Mouse (Mus musculus) liver, embryonic 15.5 days (tissue): ENCODE data around the gene Etv3. TPM values are rescaled to one million over a fixed set of nuclear protein-coding genes. Genes with fewer than 3 reads are reported as not detected.
A peak's percentile ranks its signal among the peaks of the same experiment; 100 is the strongest.

Source experiments
- ATAC-seq: fragments of 200-750 bp; cut with Nextera tagmentation; 2 replicates; pipeline ENCODE4 v1.8.0; 2017; ENCODE audit warnings: moderate number of reproducible peaks, mild to moderate bottlenecking, moderate library complexity; ENCODE audit not compliant: insufficient read depth
- H3K27ac ChIP-seq: fragments of 300-500 bp; sonication (generic); replicated peaks from 2 replicates; pipeline ENCODE4 v1.5.1; 2015; ENCODE audit warnings: mild to moderate bottlenecking, inconsistent platforms
- H3K27me3 ChIP-seq: fragments of 300-500 bp; sonication (generic); 2 replicates; pipeline ENCODE4 v1.6.1; 2015; ENCODE audit warnings: mild to moderate bottlenecking, inconsistent platforms
- H3K36me3 ChIP-seq: fragments of 300-500 bp; sonication (generic); replicated peaks from 2 replicates; pipeline ENCODE4 v1.6.1; 2015; ENCODE audit warnings: moderate library complexity, mild to moderate bottlenecking, inconsistent platforms
- H3K4me1 ChIP-seq: fragments of 300-500 bp; sonication (generic); replicated peaks from 2 replicates; pipeline ENCODE4 v1.6.1; 2015; ENCODE audit warnings: inconsistent platforms
- H3K4me2 ChIP-seq: fragments of 300-500 bp; sonication (generic); 2 replicates; pipeline ENCODE4 v1.6.1; 2015; ENCODE audit warnings: moderate library complexity, mild to moderate bottlenecking, inconsistent platforms
- H3K4me3 ChIP-seq: fragments of 300-500 bp; sonication (generic); replicated peaks from 2 replicates; pipeline ENCODE4 v1.5.1; 2015; ENCODE audit warnings: mild to moderate bottlenecking, inconsistent platforms
- H3K9ac ChIP-seq: fragments of 300-500 bp; sonication (generic); 2 replicates; pipeline ENCODE4 v1.6.1; 2015; ENCODE audit warnings: moderate library complexity, mild to moderate bottlenecking, inconsistent platforms
- H3K9me3 ChIP-seq: fragments of 300-500 bp; sonication (generic); replicated peaks from 2 replicates; pipeline ENCODE4 v1.6.1; 2016; ENCODE audit warnings: inconsistent platforms
- WGBS: fragments of 180-500 bp; shearing (Covaris S2); methylation state at CpG from one replicate; pipeline ENCODE4 v1.1.7; 2015; ENCODE audit warnings: mixed read lengths; ENCODE audit not compliant: insufficient replicate concordance; 5-methylcytosine and 5-hydroxymethylcytosine counted together
- polyA plus RNA-seq: library from polyadenylated mRNA; unstranded; fragments of >200 nt; fragmentation: Nextera tagmentation; extraction: Ambion mirVana; gene quantifications from 2 replicates; pipeline ENCODE4 v1.2.1, GENCODE M21; 2015

Etv3 gene
- polyA plus RNA-seq, 1 experiment from 2014 or later: 3.0 TPM

DNA sequence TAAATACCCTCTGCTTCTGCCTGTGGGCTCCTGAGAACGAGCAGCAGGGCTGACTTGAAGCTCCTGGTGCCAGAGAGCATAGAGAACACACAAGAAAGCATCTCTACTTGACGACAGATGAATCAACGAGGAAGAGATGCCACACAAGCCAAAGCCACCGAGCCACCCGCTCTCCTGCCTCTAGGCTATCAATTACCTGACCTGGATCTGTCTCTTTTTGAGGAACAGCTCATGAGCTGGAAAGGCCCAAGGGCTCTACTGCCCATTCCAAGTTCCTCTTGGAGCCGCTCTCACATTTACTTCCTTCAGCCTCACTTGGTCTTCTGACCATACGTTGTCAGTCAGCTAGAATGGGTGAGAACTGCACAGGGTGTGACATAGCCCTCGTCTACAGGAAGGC lies 36.2 kb downstream of the Etv3 start:
- no peak overlapping the region for H3K9ac ChIP-seq
- 42% methylated on average over 8 of the region's 8 CpGs for WGBS
- H3K27ac ChIP-seq: no peak overlapping the region
- ATAC-seq: no peak
- 0 out of 2 replicates have a peak, but pooled peaks cover 5% of the 10 kb centered on the region for H3K4me1 ChIP-seq
- H3K4me3 ChIP-seq: no peak overlapping the region
- H3K36me3 ChIP-seq: no peaks in the 10 kb centered on the region
- H3K4me2 ChIP-seq: no peak overlapping the region
- no peaks in the 10 kb centered on the region for H3K27me3 ChIP-seq
- H3K9me3 ChIP-seq: no peaks in the 10 kb centered on the region

DNA sequence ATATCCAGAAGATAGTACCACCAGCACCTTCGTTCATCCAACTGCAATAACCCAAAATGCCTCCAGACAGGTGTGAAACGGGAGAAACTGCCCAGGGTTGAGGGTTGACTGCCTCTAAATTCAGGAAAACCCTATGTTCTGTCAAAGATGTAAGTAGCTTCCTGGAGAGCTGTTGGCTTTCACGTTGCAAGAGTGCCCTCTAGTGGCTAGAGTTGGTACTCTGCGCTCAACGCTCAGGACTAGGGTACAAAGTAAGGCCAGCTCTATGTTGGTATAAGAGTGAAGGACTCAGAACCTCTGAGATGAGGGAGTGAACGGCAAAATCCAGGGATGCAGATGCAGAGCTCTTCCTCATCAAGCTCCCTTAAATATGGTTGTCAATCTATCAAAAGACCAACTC lies 37.2 kb downstream of the Etv3 start:
- ATAC-seq: no peak
- H3K9ac ChIP-seq: no peak overlapping the region
- H3K27ac ChIP-seq: no peak overlapping the region
- no peaks in the 10 kb centered on the region for H3K4me1 ChIP-seq
- H3K4me2 ChIP-seq: no peak overlapping the region
- H3K4me3 ChIP-seq: no peak overlapping the region
- H3K27me3 ChIP-seq: no peaks in the 10 kb centered on the region
- 2% methylated on average over 6 of the region's 6 CpGs for WGBS
- no peaks in the 10 kb centered on the region for H3K36me3 ChIP-seq
- no peaks in the 10 kb centered on the region for H3K9me3 ChIP-seq

DNA sequence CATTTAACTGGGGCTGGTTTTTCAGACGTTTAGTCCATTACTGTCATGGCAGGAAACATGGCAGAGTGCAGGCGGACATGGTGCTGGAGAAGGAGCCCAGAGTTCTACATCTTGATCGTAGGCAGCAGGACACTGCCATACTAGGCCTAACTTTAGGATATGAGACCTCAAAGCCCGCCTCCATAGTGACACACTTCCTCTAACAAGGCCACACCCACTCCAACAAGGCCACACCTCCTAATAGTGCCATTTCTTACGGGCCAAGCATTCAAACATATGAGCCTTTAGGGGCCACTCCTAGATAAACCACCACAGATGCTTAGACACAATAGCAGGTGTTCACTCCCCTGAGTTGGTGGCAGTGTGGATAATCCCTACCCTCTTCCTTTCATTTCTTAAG lies 38.3 kb downstream of the Etv3 start:
- ATAC-seq: no peak
- WGBS: 52% methylated on average over 5 of the region's 5 CpGs
- Histone ChIP-seq H3K27ac (no peak overlapping the region), H3K4me3 (no peak overlapping the region), H3K27me3 (no peaks in the 10 kb centered on the region), H3K36me3 (no peaks in the 10 kb centered on the region), H3K9me3 (no peaks in the 10 kb centered on the region), H3K4me1 (no peaks in the 10 kb centered on the region), H3K9ac (no peak overlapping the region), H3K4me2 (no peak overlapping the region)

DNA sequence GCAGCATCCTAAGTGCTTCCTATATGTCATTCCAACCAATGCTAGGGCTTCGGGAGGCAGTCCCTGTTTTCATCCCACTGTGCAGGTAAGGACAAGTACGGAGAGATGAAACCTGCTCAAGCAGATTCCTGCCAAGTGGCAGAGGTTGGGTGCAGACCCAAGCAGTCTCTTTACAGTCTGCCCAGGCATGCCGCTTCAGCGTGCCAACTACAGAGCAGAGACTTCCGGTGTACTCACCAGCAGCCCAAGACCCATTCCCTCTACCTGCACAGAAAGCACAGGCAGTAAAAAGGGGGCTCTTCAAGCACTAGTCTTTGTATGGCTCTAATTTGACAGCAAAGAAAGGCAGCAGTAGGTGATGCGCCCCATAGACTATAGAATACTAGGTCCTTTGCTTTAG lies 40.4 kb downstream of the Etv3 start:
- H3K27me3 ChIP-seq: no peaks in the 10 kb centered on the region
- H3K4me1 ChIP-seq: no peaks in the 10 kb centered on the region
- H3K4me3 ChIP-seq: no peak overlapping the region
- H3K27ac ChIP-seq: peak overlapping the region; percentile 41; the same call in 1 of the 2 replicates
- no peak for ATAC-seq
- H3K9me3 ChIP-seq: no peaks in the 10 kb centered on the region
- 64% methylated on average over 6 of the region's 6 CpGs for WGBS
- no peak overlapping the region for H3K9ac ChIP-seq
- no peak overlapping the region for H3K4me2 ChIP-seq
- no peaks in the 10 kb centered on the region for H3K36me3 ChIP-seq

DNA sequence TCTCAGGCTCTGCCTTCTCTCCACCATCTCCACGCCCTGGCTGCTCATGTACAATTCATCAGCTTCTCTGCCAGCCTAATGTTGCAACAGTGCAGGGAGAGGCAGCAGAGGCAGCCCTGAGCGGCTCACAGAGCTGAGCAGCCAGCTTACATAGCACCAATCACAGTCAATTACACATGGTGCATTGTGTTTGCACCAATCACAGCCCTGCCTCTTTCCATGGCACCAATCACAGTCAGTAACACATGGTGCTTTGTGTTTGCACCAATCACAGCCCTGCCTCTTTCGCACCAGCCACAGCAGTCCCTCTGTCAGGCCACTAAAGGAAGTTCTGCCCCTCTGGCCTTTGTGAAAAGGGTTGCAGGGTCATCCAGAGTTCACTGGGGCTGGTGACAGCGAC lies 40.9 kb downstream of the Etv3 start:
- Histone ChIP-seq H3K4me1 (no peaks in the 10 kb centered on the region), H3K36me3 (no peaks in the 10 kb centered on the region), H3K9me3 (no peaks in the 10 kb centered on the region), H3K4me2 (peak overlapping the region; percentile 23), H3K27ac (peak overlapping the region; percentile 41; the same call in 1 of the 2 replicates), H3K9ac (no peak overlapping the region), H3K4me3 (no peak overlapping the region), H3K27me3 (no peaks in the 10 kb centered on the region)
- WGBS: 13% methylated on average over 4 of the region's 4 CpGs
- ATAC-seq: peak; percentile 90

DNA sequence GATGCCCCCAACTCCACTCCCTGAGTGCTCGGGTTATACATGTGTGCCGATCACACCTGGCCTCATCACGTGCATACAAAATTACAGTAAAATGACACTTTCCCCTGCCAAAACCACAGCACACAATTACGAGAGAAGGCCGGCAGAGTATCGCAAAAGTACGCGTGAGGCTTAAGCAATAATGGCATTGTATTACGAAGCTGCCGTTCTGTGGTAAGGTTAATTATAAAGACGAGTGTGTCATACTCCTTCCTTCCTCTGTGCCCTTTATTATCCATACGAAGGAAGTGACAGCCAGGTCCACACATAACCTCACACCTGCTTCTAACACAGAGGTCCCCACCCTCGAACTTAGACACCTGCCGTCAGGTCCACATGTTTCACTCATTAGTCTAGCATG lies 42.3 kb downstream of the Etv3 start:
- no peak overlapping the region for H3K4me3 ChIP-seq
- H3K4me1 ChIP-seq: no peaks in the 10 kb centered on the region
- ATAC-seq: no peak
- H3K9me3 ChIP-seq: no peaks in the 10 kb centered on the region
- H3K36me3 ChIP-seq: no peaks in the 10 kb centered on the region
- no peak overlapping the region for H3K27ac ChIP-seq
- no peak overlapping the region for H3K9ac ChIP-seq
- 70% methylated on average over 14 of the region's 14 CpGs for WGBS
- no peaks in the 10 kb centered on the region for H3K27me3 ChIP-seq
- no peak overlapping the region for H3K4me2 ChIP-seq

DNA sequence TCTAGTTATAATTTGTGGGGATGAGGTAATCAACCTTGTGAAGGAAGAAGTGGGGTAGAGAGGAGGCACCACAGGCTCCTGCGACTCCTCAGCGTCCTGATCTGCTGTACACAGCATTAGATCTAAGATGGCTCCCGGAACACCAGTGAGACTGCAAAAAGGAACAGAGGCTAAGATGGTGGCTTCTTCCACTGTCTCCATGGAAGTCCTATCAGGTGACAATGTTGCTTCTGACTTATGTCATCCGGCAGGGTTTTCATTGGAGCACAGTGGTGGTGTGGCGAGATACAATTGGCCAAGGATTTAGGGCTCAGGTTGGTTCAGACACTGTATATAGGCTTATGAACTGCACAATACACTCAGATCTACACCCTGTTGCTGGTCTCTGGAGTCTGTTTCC lies 43.5 kb downstream of the Etv3 start:
- Histone ChIP-seq H3K4me2 (no peak overlapping the region), H3K9ac (no peak overlapping the region), H3K4me3 (no peak overlapping the region), H3K36me3 (no peaks in the 10 kb centered on the region), H3K4me1 (no peaks in the 10 kb centered on the region), H3K27ac (no peak overlapping the region), H3K27me3 (no peaks in the 10 kb centered on the region), H3K9me3 (no peaks in the 10 kb centered on the region)
- no peak for ATAC-seq
- 75% methylated on average over 5 of the region's 5 CpGs for WGBS

DNA sequence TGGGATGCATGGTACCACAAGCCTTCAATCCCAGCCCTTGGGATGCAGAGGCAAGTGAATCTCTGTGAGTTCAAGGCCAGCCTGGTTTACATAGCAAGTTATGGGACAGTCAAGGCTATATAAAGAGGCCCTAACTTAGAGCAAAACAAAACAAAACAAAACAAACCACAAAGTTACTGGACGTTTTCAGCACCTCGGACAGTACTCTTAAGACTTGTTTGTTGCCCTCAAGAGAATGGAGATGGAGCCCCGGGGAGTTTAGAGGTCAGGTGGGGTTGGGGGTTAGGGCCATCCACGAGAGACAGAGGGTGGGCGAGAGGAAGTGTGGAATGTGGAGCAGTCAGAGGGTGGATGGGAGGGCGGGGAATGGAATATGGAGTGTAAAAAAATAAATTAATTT lies 50.6 kb downstream of the Etv3 start:
- ATAC-seq: no peak
- H3K4me1 ChIP-seq: no peaks in the 10 kb centered on the region
- H3K4me2 ChIP-seq: no peak overlapping the region
- H3K9me3 ChIP-seq: no peaks in the 10 kb centered on the region
- no peak overlapping the region for H3K9ac ChIP-seq
- H3K4me3 ChIP-seq: no peak overlapping the region
- H3K36me3 ChIP-seq: no peaks in the 10 kb centered on the region
- no peak overlapping the region for H3K27ac ChIP-seq
- WGBS: 19% methylated on average over 6 of the region's 6 CpGs
- no peaks in the 10 kb centered on the region for H3K27me3 ChIP-seq

DNA sequence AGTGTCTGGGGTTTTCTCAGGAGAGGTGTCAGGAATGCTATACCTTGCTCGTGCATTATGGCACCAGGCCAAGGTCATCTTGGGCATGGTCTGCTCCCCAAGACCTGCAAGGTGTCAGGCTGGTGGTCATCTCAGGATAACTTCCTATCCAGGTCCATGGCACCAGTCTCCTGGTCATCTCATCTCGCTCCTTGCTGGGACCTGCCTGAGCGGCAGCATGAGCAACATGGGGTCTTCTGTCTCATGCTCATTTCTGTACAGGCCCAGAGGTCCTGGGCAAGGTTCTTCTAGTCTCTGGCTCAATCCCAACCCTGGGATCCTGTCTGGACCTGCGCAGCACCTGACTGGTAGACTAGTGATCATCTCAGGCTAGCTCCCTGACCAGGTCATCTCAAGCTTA lies 57.1 kb downstream of the Etv3 start:
- H3K4me1 ChIP-seq: no peaks in the 10 kb centered on the region
- H3K9ac ChIP-seq: no peak overlapping the region
- no peaks in the 10 kb centered on the region for H3K9me3 ChIP-seq
- no peak overlapping the region for H3K4me3 ChIP-seq
- ATAC-seq: no peak
- no peak overlapping the region for H3K4me2 ChIP-seq
- H3K27ac ChIP-seq: no peak overlapping the region
- no peaks in the 10 kb centered on the region for H3K27me3 ChIP-seq
- WGBS: 73% methylated on average over 4 of the region's 4 CpGs
- no peaks in the 10 kb centered on the region for H3K36me3 ChIP-seq

Other genes starting within 250 kb of the Etv3 start
- 73.8 and 88.5 TPM in 2 replicates for gene Cd5l, start 167.5 kb upstream of the Etv3 start, polyA plus RNA-seq
- gene Fcrl1, start 149.0 kb upstream of the Etv3 start, polyA plus RNA-seq: 0.86 and 1.2 TPM in 2 replicates
- not detected in 2 replicates for gene Fcrl5, start 89.6 kb upstream of the Etv3 start, polyA plus RNA-seq
- gene Arhgef11, start 92.2 kb downstream of the Etv3 start, polyA plus RNA-seq: 2.7 and 3.7 TPM in 2 replicates
- 0.15 and 0.18 TPM in 2 replicates for gene Lrrc71, start 223.2 kb downstream of the Etv3 start, polyA plus RNA-seq